Mouse (Mus musculus): Measurements from ENCODE around the gene Vamp8.
A peak's percentile ranks its signal among the peaks of the same experiment; 100 is the strongest.

Vamp8 gene

GRCm38 (mm10) chr6:72352636-72353405 lies 37.7 kb downstream of the Vamp8 start:
- ATAC-seq (ENCODE audit: low TSS enrichment), result no peak

DNA sequence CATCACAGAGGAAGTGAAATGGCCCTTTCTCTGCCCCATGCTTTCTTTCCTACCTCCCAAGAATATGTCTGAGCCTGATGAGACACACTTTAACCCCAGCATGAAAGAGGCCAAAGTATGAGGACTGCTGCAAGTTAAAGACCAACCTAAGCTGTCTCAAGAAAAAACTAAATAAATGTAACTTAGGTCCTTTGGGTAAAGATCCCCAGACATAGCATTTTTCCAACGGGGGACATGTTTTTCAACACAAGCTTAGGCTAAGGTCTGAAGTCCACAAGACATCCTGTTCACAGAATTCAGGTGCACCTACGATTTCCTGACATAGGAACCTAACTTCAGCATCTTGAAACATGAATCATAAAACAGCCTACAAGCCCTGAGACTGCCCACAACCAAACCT lies 40.3 kb downstream of the Vamp8 start:
- no peak for ATAC-seq (ENCODE audit: low TSS enrichment)

GRCm38 (mm10) chr6:72348411-72348810 lies 42.1 kb downstream of the Vamp8 start:
- no peak for ATAC-seq (ENCODE audit: low TSS enrichment)

DNA sequence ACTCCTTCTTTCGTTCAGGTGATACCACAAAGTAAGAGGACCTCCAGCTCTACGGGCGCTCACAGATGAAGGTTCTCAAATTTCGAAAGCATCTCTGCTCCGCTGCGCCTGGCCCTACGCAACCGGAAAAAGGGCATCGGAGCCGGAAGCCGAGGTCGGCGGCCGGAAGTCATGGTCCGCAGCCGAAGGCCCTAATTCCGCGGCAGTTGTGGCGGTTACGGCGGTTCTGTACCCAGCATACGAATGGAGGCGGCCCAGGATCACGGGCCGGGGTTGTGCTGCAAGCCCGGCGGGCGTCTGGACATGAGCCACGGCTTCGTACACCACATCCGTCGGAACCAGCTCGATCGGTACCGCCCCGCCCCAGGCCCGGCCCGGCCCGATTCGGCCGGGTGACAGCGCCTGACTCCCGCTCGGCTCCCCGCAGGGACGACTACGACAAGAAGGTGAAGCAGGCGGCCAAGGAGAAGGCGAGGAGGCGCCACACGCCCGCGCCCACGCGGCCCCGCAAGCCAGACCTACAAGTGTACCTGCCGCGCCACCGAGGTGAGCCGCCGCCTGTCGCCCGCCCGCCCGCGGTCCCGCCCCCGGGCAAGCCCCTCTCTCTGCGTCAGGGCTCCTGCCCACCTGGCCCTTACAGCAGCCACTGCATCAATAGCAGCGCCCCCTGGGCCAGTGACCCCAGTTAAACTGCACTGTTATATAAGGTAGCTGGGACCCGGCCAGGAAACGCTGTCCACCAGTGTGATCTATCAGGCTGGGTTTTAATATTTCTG lies 43.1 kb downstream of the Vamp8 start, which contains the start of gene 0610030E20Rik:
Gene 0610030E20Rik (plus strand): TSS at position 152 of the 776 bp plus-strand sequence.
- ATAC-seq (ENCODE audit: low TSS enrichment), result peak; percentile 71

DNA sequence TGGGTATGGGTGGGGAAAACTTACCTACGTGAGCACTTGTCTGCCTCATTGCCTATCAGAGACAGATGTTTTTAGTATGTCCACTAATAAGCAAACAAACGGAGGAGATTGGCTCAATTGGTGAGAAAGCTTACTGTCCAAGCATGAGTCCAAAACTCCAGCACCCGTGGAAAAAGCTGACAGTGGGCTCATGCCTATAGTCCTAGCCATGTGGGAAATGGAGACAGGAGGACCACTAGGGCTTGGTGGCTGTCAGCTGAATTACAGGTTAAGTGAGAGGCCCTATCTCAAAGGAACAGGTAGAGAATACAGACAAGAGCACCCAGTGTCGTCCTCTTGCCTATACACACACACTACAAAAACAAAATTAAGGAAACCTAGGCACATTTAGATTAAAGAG lies 44.2 kb downstream of the Vamp8 start:
- no peak for ATAC-seq (ENCODE audit: low TSS enrichment)

DNA sequence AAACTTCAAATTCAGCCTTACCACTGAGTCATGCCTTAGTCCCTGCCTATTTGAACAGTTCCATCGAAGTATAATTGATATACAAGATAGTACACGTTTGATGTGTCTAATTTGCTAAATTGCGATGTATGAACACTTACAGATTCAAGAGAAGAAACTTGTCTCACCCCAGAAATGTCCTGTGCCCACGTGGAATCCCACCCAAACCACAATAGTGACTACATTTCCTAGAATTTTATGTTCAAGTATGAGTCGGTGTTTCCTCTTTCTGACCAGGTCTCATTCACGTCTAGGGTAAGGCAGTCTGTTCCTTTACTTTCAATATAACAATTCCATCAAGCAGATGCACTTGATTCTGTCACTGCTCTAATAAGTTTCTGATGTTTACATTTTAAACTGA lies 44.9 kb downstream of the Vamp8 start:
- ATAC-seq (ENCODE audit: low TSS enrichment), result no peak

DNA sequence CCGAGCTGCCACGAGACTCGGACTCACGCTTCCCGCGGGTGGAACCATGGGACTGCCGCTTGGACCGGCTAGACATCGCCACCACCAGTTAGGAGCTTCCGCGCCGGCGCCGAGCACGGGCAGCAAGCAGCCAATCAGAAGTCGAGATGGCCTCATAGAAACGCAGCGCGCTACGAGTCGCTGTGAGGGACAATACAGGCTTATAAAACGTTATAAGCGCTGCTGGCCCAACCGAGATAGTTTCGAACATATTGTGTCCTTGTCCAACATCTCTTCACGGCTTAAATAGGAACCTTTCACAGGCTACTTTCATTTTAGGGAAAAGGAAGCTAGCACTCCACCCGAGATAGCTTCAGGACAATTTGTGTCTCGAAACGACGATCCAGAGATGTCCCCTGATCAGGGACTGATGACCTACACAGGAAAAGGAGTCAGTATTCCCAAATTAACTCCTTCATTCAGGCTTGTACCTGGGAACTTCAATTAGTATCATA lies 45.4 kb downstream of the Vamp8 start, which contains the start of gene Usp39:
Gene Usp39 (minus strand): TSS at position 111 of the 494 bp plus-strand sequence.
- peak; percentile 82 for ATAC-seq (ENCODE audit: low TSS enrichment)

DNA sequence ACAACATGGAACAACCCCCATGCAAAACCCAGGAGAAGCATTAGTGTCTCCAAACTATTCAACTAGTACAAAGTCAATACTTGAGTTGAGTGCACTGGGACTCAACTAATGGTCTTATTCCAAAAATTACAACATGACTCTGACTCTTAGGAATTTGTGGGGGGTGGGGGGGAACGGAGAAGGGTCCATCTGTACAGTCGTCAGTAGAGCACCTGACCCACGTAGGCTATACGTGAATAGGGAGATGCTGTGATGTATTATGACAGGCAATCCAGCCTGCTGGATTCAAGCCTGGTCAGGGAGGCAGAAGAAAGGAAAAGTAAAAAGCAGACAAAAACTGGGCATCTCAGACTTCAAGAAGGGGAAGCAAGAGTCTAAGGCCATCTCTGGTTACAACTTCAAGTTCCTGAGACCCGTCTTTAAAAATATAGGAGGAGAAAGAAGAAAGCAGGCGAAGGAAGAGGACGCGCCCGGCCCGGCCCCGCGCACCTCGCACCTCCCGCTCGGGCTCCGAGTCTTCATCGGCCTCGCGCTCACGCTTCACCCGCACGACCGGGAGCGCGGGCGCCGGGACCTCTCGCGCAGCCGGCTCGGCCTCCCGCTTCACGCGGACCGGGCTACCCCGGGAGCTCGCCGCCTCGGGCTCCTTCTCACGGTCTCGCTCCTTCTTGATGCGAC lies 46.0 kb downstream of the Vamp8 start:
- ATAC-seq (ENCODE audit: low TSS enrichment), result no peak; the same call in 1 of the 2 replicates

DNA sequence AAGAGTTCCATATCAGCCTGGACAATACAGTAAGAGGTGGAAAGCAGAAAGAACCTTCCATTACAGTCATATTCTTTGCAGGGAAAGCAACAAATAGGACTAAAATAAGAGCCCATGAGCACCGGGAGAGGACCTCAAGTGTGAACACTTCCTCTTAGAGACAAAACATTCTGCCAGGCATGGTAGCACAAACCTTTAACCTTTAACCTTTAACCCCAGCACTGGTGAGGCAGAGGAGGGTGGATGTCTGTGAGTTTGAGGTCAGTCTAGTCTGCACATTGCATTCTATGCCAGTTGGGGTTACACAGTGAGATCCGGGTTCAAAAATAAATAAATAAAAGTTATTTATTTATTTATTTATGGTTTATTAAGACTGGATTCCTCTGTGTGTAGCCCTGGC lies 50.0 kb downstream of the Vamp8 start:
- ATAC-seq (ENCODE audit: low TSS enrichment), result no peak
